Mouse (Mus musculus) liver, adult 2 months (tissue): ENCODE data around the gene Tmem25. TPM values are rescaled to one million over a fixed set of nuclear protein-coding genes. Genes with fewer than 3 reads are reported as not detected.

ENCODE experiments used
- DNase-seq: peaks from one replicate; pipeline ENCODE4 v3.0.0-alpha.2; 2011; ENCODE audit warnings: low read depth, low spot score; ENCODE audit errors: extremely low read depth
- H3K27ac ChIP-seq: fragments of 200-500 bp; replicated peaks from 2 replicates; pipeline ENCODE4 v1.5.1; 2012; ENCODE audit warnings: low read depth, mild to moderate bottlenecking, control low read depth, inconsistent platforms, low read length; ENCODE audit not compliant: insufficient read depth
- H3K27me3 ChIP-seq: fragments of 200-500 bp; 2 replicates; pipeline ENCODE4 v1.6.1; 2012; ENCODE audit warnings: mild to moderate bottlenecking, moderate library complexity, low read length, inconsistent platforms; ENCODE audit not compliant: control insufficient read depth, insufficient read depth
- H3K36me3 ChIP-seq: fragments of 200-500 bp; 2 replicates; pipeline ENCODE4 v1.6.1; 2012; ENCODE audit warnings: low read length, inconsistent platforms; ENCODE audit not compliant: control insufficient read depth, insufficient read depth
- H3K4me1 ChIP-seq: fragments of 200-500 bp; 2 replicates; pipeline ENCODE4 v1.6.1; 2011; ENCODE audit warnings: low read length; ENCODE audit not compliant: control insufficient read depth, insufficient read depth
- H3K4me3 ChIP-seq: fragments of 200-500 bp; 2 replicates; pipeline ENCODE4 v1.5.1; 2011; ENCODE audit warnings: low read depth, mild to moderate bottlenecking, control low read depth, low read length, moderate library complexity; ENCODE audit not compliant: insufficient read depth
- H3K79me2 ChIP-seq: fragments of 200-500 bp; 2 replicates; pipeline ENCODE4 v1.6.1; 2012; ENCODE audit warnings: inconsistent platforms, mild to moderate bottlenecking, low read length, moderate library complexity; ENCODE audit not compliant: control insufficient read depth, insufficient read depth
- H3K9ac ChIP-seq: fragments of 200-500 bp; 2 replicates; pipeline ENCODE4 v1.6.1; 2012; ENCODE audit warnings: low read depth, mild to moderate bottlenecking, control low read depth, inconsistent platforms, low read length
- CTCF ChIP-seq: fragments of 200-500 bp; IDR thresholded peaks from 2 replicates; pipeline ENCODE4 v1.5.1; 2011; ENCODE audit warnings: low read depth, low read length, control low read depth
- POLR2A ChIP-seq: fragments of 200-500 bp; IDR thresholded peaks from 2 replicates; pipeline ENCODE4 v1.6.1; 2011; ENCODE audit warnings: low read length, control low read depth; ENCODE audit not compliant: insufficient read depth; ENCODE audit errors: extremely low read depth
- WGBS: fragments of 180-500 bp; shearing (Covaris S2); methylation state at CpG from one replicate; pipeline ENCODE4 v1.1.7; 2018; 5-methylcytosine and 5-hydroxymethylcytosine counted together
- polyA plus RNA-seq: library from polyadenylated mRNA; depleted of rRNA; stranded (reverse); fragments of >200 nt; gene quantifications from 2 replicates; pipeline ENCODE4 v1.2.3, GENCODE M21; 2012
- total RNA-seq: library from RNA; depleted of rRNA; stranded (reverse); fragments of >200 nt; gene quantifications from 2 replicates; pipeline ENCODE4 v1.2.3, GENCODE M21; 2014

The Tmem25 gene
- total and polyA plus RNA-seq, 2 experiments: 17.1 to 77.3 TPM

- TF ChIP-seq POLR2A: no peak
- no peak for TF ChIP-seq CTCF
- DNase-seq: no peak
- H3K4me1 ChIP-seq: no peaks in the 10 kb centered on the region
- 95% methylated on average over 11 of the region's 11 CpGs for WGBS
- H3K27ac ChIP-seq: no peak overlapping the region
- no peaks in the 10 kb centered on the region for H3K27me3 ChIP-seq
- H3K36me3 ChIP-seq: peaks cover 69% of the 10 kb centered on the region
- H3K9ac ChIP-seq: no peak overlapping the region
- no peaks in the 10 kb centered on the region for H3K79me2 ChIP-seq
- no peak overlapping the region for H3K4me3 ChIP-seq
These were observed 29.8 kb upstream of the Tmem25 start for GRCm38 (mm10) chr9:44828944-44829343.

GRCm38 (mm10) chr9:44826660-44827059 lies 27.6 kb upstream of the Tmem25 start:
- no peak overlapping the region for H3K9ac ChIP-seq
- H3K4me3 ChIP-seq: no peak overlapping the region
- no peaks in the 10 kb centered on the region for H3K79me2 ChIP-seq
- H3K4me1 ChIP-seq: no peaks in the 10 kb centered on the region
- H3K27me3 ChIP-seq: no peaks in the 10 kb centered on the region
- H3K36me3 ChIP-seq: peaks cover 81% of the 10 kb centered on the region
- H3K27ac ChIP-seq: no peak overlapping the region
- TF ChIP-seq POLR2A (no peak), CTCF (no peak)
- 98% methylated on average over 7 of the region's 7 CpGs for WGBS
- no peak for DNase-seq

- DNase-seq: peak; percentile 19
- Histone ChIP-seq H3K27me3 (no peaks in the 10 kb centered on the region), H3K4me3 (no peak overlapping the region), H3K9ac (no peak overlapping the region), H3K36me3 (peaks cover 65% of the 10 kb centered on the region), H3K79me2 (no peaks in the 10 kb centered on the region), H3K4me1 (peaks cover 7% of the 10 kb centered on the region; the same call in 1 of the 2 replicates), H3K27ac (no peak overlapping the region)
- WGBS: 73% methylated on average over 15 of the region's 15 CpGs
- TF ChIP-seq POLR2A (no peak), CTCF (no peak)
These were observed 21.1 kb upstream of the Tmem25 start for GRCm38 (mm10) chr9:44819920-44820827.

- Histone ChIP-seq H3K36me3 (peaks cover 63% of the 10 kb centered on the region), H3K9ac (no peak overlapping the region), H3K79me2 (no peaks in the 10 kb centered on the region), H3K27ac (no peak overlapping the region), H3K4me3 (no peak overlapping the region), H3K4me1 (peaks cover 7% of the 10 kb centered on the region; the same call in 1 of the 2 replicates), H3K27me3 (no peaks in the 10 kb centered on the region)
- WGBS: 89% methylated on average over 5 of the region's 5 CpGs
- TF ChIP-seq POLR2A (no peak), CTCF (no peak)
- no peak for DNase-seq
These were observed 18.4 kb upstream of the Tmem25 start for GRCm38 (mm10) chr9:44817522-44817921.

- Histone ChIP-seq H3K4me3 (no peak overlapping the region), H3K9ac (no peak overlapping the region), H3K36me3 (peaks cover 64% of the 10 kb centered on the region), H3K27ac (no peak overlapping the region), H3K27me3 (no peaks in the 10 kb centered on the region), H3K4me1 (peaks cover 7% of the 10 kb centered on the region; the same call in 1 of the 2 replicates), H3K79me2 (no peaks in the 10 kb centered on the region)
- WGBS: 94% methylated on average over 8 of the region's 8 CpGs
- no peak for DNase-seq
- TF ChIP-seq CTCF (no peak), POLR2A (no peak)
These were observed 15.1 kb upstream of the Tmem25 start for GRCm38 (mm10) chr9:44814179-44814578.

GRCm38 (mm10) chr9:44810316-44810715 lies 11.2 kb upstream of the Tmem25 start:
- WGBS: 86% methylated on average over 10 of the region's 10 CpGs
- H3K9ac ChIP-seq: no peak overlapping the region
- no peaks in the 10 kb centered on the region for H3K27me3 ChIP-seq

More at GRCm38 (mm10) chr9:44810316-44810715, 11.2 kb upstream of the Tmem25 start:
- H3K27ac ChIP-seq: no peak overlapping the region
- TF ChIP-seq POLR2A (no peak), CTCF (no peak)
- H3K79me2 ChIP-seq: no peaks in the 10 kb centered on the region
- peaks cover 1% of the 10 kb centered on the region; the same call in 1 of the 2 replicates for H3K4me1 ChIP-seq
- peaks cover 66% of the 10 kb centered on the region for H3K36me3 ChIP-seq
- no peak for DNase-seq
- H3K4me3 ChIP-seq: no peak overlapping the region
